Mouse (Mus musculus) forebrain, embryonic 10.5 days (tissue): ENCODE data around the gene Gm3625. TPM values are rescaled to one million over a fixed set of nuclear protein-coding genes. Genes with fewer than 3 reads are reported as not detected.

Source experiments
- DNase-seq: peaks from one replicate; pipeline ENCODE4 v3.0.0-alpha.2; 2017; ENCODE audit warnings: low spot score; ENCODE audit errors: extremely low spot score
- H3K27ac ChIP-seq: fragments of 300-500 bp; sonication (generic); 2 replicates; pipeline ENCODE4 v1.5.1; 2016; ENCODE audit warnings: mild to moderate bottlenecking
- H3K27me3 ChIP-seq: fragments of 300-500 bp; sonication (generic); 2 replicates; pipeline ENCODE4 v1.6.1; 2016; ENCODE audit warnings: mild to moderate bottlenecking; ENCODE audit not compliant: poor library complexity, severe bottlenecking
- H3K36me3 ChIP-seq: fragments of 300-500 bp; sonication (generic); replicated peaks from 2 replicates; pipeline ENCODE4 v1.6.1; 2016; ENCODE audit warnings: mild to moderate bottlenecking, moderate library complexity
- H3K4me1 ChIP-seq: fragments of 300-500 bp; sonication (generic); 2 replicates; pipeline ENCODE4 v1.6.1; 2016
- H3K4me3 ChIP-seq: fragments of 300-500 bp; sonication (generic); 2 replicates; pipeline ENCODE4 v1.5.1; 2016; ENCODE audit warnings: mild to moderate bottlenecking, moderate library complexity
- H3K9me3 ChIP-seq: fragments of 300-500 bp; sonication (generic); 2 replicates; pipeline ENCODE4 v1.6.1; 2016; ENCODE audit warnings: mild to moderate bottlenecking, moderate library complexity
- WGBS: fragments of 180-500 bp; shearing (Covaris S2); methylation state at CpG from one replicate; pipeline ENCODE4 v1.1.7; 2016; 5-methylcytosine and 5-hydroxymethylcytosine counted together
- polyA plus RNA-seq: library from polyadenylated mRNA; unstranded; fragments of >200 nt; fragmentation: Nextera tagmentation; extraction: Ambion mirVana; gene quantifications from 2 replicates; pipeline ENCODE4 v1.2.1, GENCODE M21; 2016

The Gm3625 gene
- polyA plus RNA-seq, result not detected in 2 replicates

DNA sequence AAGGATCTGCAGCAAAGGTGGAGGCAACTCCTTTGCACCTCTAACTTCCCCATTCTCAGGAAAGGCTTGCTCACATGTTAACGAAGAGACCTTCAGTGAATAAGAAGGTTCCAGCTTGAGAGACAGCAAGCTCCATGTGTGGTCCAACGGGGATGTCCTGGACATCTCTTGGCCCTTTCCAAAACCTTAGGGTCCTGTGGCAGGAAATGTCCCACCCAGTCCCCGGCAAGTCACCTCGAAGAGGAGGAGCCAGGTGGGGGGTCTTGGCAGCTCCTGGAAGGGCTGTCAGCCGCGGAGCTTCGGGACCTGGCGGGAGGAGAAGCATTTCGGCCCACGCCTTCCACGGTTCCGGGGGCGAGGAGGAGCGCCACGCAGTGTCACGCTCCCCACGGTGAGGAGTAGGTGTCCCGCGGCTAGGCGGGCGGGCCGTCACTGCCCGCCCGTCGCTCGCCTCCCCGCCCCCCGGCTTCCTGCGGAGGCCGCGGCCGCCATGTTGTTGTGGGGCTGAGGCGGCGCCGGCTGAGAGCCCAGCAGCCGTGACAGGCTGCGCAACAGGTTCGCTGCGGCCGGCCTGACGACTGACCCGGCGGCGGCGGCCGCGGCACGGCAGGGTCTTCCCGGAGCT lies at the start of gene Gm3625, which contains the start of gene Itsn2:
Gm3625 (minus strand) TSS at position 387 of the 625 bp plus-strand sequence.
Itsn2 (plus strand) TSS at position 98 of the 625 bp plus-strand sequence.
- H3K4me3 ChIP-seq, result peak within 1 kb of the TSS; percentile 84
- under 1% methylated on average over 49 of the region's 49 CpGs for WGBS
- peaks cover 15% of the 10 kb centered on the region for H3K4me1 ChIP-seq
- peak within 1 kb of the TSS; percentile 90 for H3K27ac ChIP-seq
- H3K36me3 ChIP-seq, result no peaks in the 10 kb centered on the region
- no peaks in the 10 kb centered on the region for H3K9me3 ChIP-seq
- peak; percentile 67 for DNase-seq
- peaks cover 30% of the 10 kb centered on the region for H3K27me3 ChIP-seq

GRCm38 (mm10) chr12:4640737-4641136 lies 48.0 kb upstream of the Gm3625 start:
- H3K27ac ChIP-seq, result no peak overlapping the region
- no peaks in the 10 kb centered on the region for H3K27me3 ChIP-seq
- H3K9me3 ChIP-seq, result no peaks in the 10 kb centered on the region
- H3K36me3 ChIP-seq, result peaks cover 27% of the 10 kb centered on the region
- 98% methylated on average over 1 of the region's 1 CpGs for WGBS
- no peaks in the 10 kb centered on the region for H3K4me1 ChIP-seq
- H3K4me3 ChIP-seq, result no peak overlapping the region
- no peak for DNase-seq

- Histone ChIP-seq H3K9me3 (no peaks in the 10 kb centered on the region), H3K36me3 (peaks cover 42% of the 10 kb centered on the region), H3K4me1 (no peaks in the 10 kb centered on the region), H3K27me3 (no peaks in the 10 kb centered on the region), H3K27ac (no peak overlapping the region), H3K4me3 (no peak overlapping the region)
- WGBS, result 85% methylated on average over 1 of the region's 1 CpGs
- no peak for DNase-seq
Observed at GRCm38 (mm10) chr12:4638438-4638837, 45.7 kb upstream of the Gm3625 start.

GRCm38 (mm10) chr12:4632957-4633356 lies 40.2 kb upstream of the Gm3625 start:
- Histone ChIP-seq H3K4me3 (no peak overlapping the region), H3K36me3 (peaks cover 48% of the 10 kb centered on the region), H3K27me3 (no peaks in the 10 kb centered on the region), H3K9me3 (no peaks in the 10 kb centered on the region), H3K27ac (no peak overlapping the region), H3K4me1 (peaks cover 3% of the 10 kb centered on the region)
- no peak for DNase-seq
- 86% methylated on average over 8 of the region's 8 CpGs for WGBS

DNA sequence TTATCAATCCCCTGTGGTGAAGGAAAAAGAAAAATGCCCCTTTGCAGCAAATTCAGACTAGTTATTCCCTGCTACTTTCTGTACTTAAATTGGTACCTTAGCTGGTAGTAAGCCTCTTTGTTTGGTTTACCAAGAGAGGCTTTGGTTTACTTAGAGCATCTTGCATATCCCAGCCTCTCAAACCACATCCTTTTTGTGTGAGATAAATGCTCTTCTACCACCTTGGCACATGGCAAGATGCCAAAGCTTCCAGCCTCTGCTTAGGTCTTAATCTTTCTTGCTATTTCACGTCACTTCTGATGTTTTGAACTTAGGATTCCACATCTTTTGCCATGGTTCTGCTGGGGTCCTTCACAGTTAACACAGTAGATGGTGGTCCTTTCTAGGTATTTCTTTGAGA lies 31.5 kb upstream of the Gm3625 start:
- H3K9me3 ChIP-seq, result no peaks in the 10 kb centered on the region
- no peaks in the 10 kb centered on the region for H3K36me3 ChIP-seq
- no peaks in the 10 kb centered on the region for H3K27me3 ChIP-seq
- 91% methylated on average over 1 of the region's 1 CpGs for WGBS
- no peak overlapping the region for H3K27ac ChIP-seq
- DNase-seq, result no peak
- no peaks in the 10 kb centered on the region for H3K4me1 ChIP-seq
- H3K4me3 ChIP-seq, result no peak overlapping the region

GRCm38 (mm10) chr12:4614722-4615121 lies 22.0 kb upstream of the Gm3625 start:
- DNase-seq, result no peak

GRCm38 (mm10) chr12:4606625-4607024 lies 13.9 kb upstream of the Gm3625 start:
- Histone ChIP-seq H3K27ac (no peak overlapping the region), H3K9me3 (no peaks in the 10 kb centered on the region), H3K4me3 (no peak overlapping the region), H3K4me1 (peaks cover 12% of the 10 kb centered on the region), H3K36me3 (no peaks in the 10 kb centered on the region), H3K27me3 (no peaks in the 10 kb centered on the region)
- no peak for DNase-seq
- 29% methylated on average over 3 of the region's 3 CpGs for WGBS

More at GRCm38 (mm10) chr12:4614722-4615121, 22.0 kb upstream of the Gm3625 start:
- WGBS, result 84% methylated on average over 2 of the region's 2 CpGs
- H3K27me3 ChIP-seq, result no peaks in the 10 kb centered on the region
- no peaks in the 10 kb centered on the region for H3K4me1 ChIP-seq
- H3K27ac ChIP-seq, result no peak overlapping the region
- no peaks in the 10 kb centered on the region for H3K36me3 ChIP-seq
- H3K9me3 ChIP-seq, result no peaks in the 10 kb centered on the region
- H3K4me3 ChIP-seq, result no peak overlapping the region

DNA sequence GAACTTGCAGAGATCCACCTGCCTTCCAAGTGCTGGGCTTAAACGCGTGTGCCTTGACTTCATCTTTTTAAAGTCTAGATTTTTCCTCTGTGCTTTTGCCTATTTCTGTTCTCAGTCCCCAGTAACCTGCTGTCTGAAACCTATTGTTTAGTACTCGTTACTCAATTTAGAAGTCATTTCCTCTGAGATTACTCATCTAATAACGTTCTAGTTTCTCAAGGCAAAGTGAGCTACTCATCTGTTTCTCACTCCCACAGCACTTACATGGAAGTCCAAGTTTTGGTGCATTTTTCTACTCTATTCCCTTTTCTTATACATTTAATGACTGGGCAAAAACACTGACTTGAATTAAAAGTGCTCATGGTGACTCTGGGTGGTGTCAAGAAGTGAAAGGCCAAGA lies 7.0 kb upstream of the Gm3625 start:
- no peak overlapping the region for H3K27ac ChIP-seq
- no peak overlapping the region for H3K4me3 ChIP-seq
- peaks cover 3% of the 10 kb centered on the region for H3K4me1 ChIP-seq
- H3K36me3 ChIP-seq, result no peaks in the 10 kb centered on the region
- H3K27me3 ChIP-seq, result no peaks in the 10 kb centered on the region
- DNase-seq, result no peak
- no peaks in the 10 kb centered on the region for H3K9me3 ChIP-seq
- 78% methylated on average over 4 of the region's 4 CpGs for WGBS

- H3K9me3 ChIP-seq, result no peaks in the 10 kb centered on the region
- peaks cover 6% of the 10 kb centered on the region for H3K4me1 ChIP-seq
- no peak overlapping the region for H3K27ac ChIP-seq
- DNase-seq, result no peak
- WGBS, result 69% methylated on average over 8 of the region's 8 CpGs
- H3K36me3 ChIP-seq, result no peaks in the 10 kb centered on the region
- no peak overlapping the region for H3K4me3 ChIP-seq
- peaks cover 8% of the 10 kb centered on the region for H3K27me3 ChIP-seq
Observed at GRCm38 (mm10) chr12:4598666-4599428, 6.1 kb upstream of the Gm3625 start.

- Histone ChIP-seq H3K36me3 (no peaks in the 10 kb centered on the region), H3K4me3 (no peak overlapping the region), H3K9me3 (no peaks in the 10 kb centered on the region), H3K27ac (no peak overlapping the region), H3K4me1 (peaks cover 18% of the 10 kb centered on the region), H3K27me3 (peaks cover 30% of the 10 kb centered on the region)
- DNase-seq, result no peak
- WGBS, result 86% methylated on average over 6 of the region's 6 CpGs
Observed at GRCm38 (mm10) chr12:4595055-4595454, 2.3 kb upstream of the Gm3625 start.

- Histone ChIP-seq H3K4me3 (peak overlapping the region; percentile 84), H3K36me3 (no peaks in the 10 kb centered on the region), H3K27ac (no peak overlapping the region)
Observed at GRCm38 (mm10) chr12:4593930-4594391, 1.2 kb upstream of the Gm3625 start.

DNA sequence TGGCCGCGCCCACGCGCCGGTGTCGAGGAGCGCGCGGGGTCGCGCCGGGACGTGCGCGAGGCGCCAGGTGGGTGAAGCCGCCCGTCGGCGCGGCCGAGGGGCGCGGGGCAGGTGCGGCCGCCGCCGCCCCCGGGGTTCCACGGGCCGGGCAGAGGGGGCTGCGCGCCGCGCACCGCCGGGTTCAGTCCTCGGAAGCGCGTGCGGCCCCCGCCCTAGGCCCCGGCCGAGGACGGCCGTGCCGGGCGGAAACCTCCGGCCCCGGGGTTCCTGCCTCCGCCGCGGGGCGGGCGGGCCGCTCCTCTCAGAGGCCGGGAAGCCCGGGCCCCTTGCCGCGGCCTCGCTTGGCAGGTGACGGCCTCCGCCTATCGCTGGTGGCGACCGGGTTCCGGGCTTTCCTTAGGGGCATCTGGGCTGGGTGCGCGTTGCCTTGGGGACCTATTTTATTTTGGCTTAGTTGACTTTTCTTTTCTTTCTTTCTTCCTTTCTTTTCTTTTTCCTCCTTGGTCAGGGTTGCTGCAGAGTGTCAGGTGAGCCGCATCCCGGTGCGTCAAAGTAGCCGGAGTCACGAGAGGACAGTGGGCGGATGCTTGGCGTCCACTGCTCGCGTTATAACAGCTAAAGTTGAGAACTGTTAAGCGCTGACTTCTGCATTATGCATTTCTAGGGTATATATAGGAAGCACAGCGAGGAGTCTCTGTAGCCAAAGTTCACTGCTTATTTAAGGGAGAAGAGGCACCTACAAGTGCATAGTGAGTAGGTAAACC lies 621 bp upstream of the Gm3625 start:
- no peaks in the 10 kb centered on the region for H3K9me3 ChIP-seq
- H3K27ac ChIP-seq, result peak overlapping the region; percentile 90
- H3K27me3 ChIP-seq, result peaks cover 30% of the 10 kb centered on the region
- under 1% methylated on average over 80 of the region's 80 CpGs for WGBS
- peak overlapping the region; percentile 84 for H3K4me3 ChIP-seq
- no peaks in the 10 kb centered on the region for H3K36me3 ChIP-seq
- H3K4me1 ChIP-seq, result peaks cover 15% of the 10 kb centered on the region
- peak; percentile 53 for DNase-seq

More at GRCm38 (mm10) chr12:4593930-4594391, 1.2 kb upstream of the Gm3625 start:
- Histone ChIP-seq H3K4me1 (peaks cover 15% of the 10 kb centered on the region), H3K9me3 (no peaks in the 10 kb centered on the region), H3K27me3 (peaks cover 30% of the 10 kb centered on the region)
- WGBS, result 74% methylated on average over 9 of the region's 9 CpGs
- no peak for DNase-seq
